Mouse (Mus musculus) right cerebral cortex, adult 18-20 months (tissue): ENCODE measurements at regions not wholly inside any gene's neighbourhood (a gene's known extent, or its start where the extent isn't known, plus 50 kb on each side); places are given as distances from the start of the nearest gene placed in this dataset.

Experiments
- DNase-seq: peaks from one replicate; pipeline ENCODE4 v3.0.0; 2022; ENCODE audit warnings: mixed read lengths

- peak; percentile 92 for DNase-seq
Measured at GRCm38 (mm10) chr9:122629171-122629904, 117.8 kb upstream of the Topaz1 start.

GRCm38 (mm10) chr9:122631793-122632192 lies 115.4 kb upstream of the Topaz1 start:
- DNase-seq: no peak

GRCm38 (mm10) chr9:122633484-122633883 lies 113.7 kb upstream of the Topaz1 start:
- no peak for DNase-seq

GRCm38 (mm10) chr9:122635138-122635964 lies 111.8 kb upstream of the Topaz1 start:
- DNase-seq: no peak

GRCm38 (mm10) chr9:122637591-122637990 lies 109.6 kb upstream of the Topaz1 start:
- DNase-seq: no peak

GRCm38 (mm10) chr9:122639239-122639638 lies 107.9 kb upstream of the Topaz1 start:
- no peak for DNase-seq

GRCm38 (mm10) chr9:122642913-122643312 lies 104.2 kb upstream of the Topaz1 start:
- DNase-seq: peak; percentile 40

GRCm38 (mm10) chr9:122645569-122645968 lies 101.6 kb upstream of the Topaz1 start:
- no peak for DNase-seq

GRCm38 (mm10) chr9:122650862-122651261 lies 96.3 kb upstream of the Topaz1 start:
- no peak for DNase-seq

- DNase-seq: no peak
Measured at GRCm38 (mm10) chr9:122655583-122655982, 91.6 kb upstream of the Topaz1 start.

GRCm38 (mm10) chr9:122660050-122660449 lies 87.1 kb upstream of the Topaz1 start:
- no peak for DNase-seq

- no peak for DNase-seq
Measured at GRCm38 (mm10) chr9:122666978-122667645, 80.0 kb upstream of the Topaz1 start.

GRCm38 (mm10) chr9:122667646-122667981 lies 79.5 kb upstream of the Topaz1 start:
- no peak for DNase-seq

GRCm38 (mm10) chr9:122673777-122674176 lies 73.4 kb upstream of the Topaz1 start:
- DNase-seq: no peak

GRCm38 (mm10) chr9:122678001-122678696 lies 69.0 kb upstream of the Topaz1 start:
- no peak for DNase-seq

GRCm38 (mm10) chr9:122687170-122687569 lies 60.0 kb upstream of the Topaz1 start:
- peak; percentile 59 for DNase-seq

GRCm38 (mm10) chr9:122691879-122692278 lies 55.3 kb upstream of the Topaz1 start:
- no peak for DNase-seq

GRCm38 (mm10) chr9:122695724-122696123 lies 51.4 kb upstream of the Topaz1 start:
- peak; percentile 37 for DNase-seq
